Mouse (Mus musculus) megakaryocyte, embryonic 14.5 days (primary cell): ENCODE measurements at regions not wholly inside any gene's neighbourhood (a gene's known extent, or its start where the extent isn't known, plus 50 kb on each side); places are given as distances from the start of the nearest gene placed in this dataset.

ENCODE experiments used
- FLI1 ChIP-seq: IDR thresholded peaks from 2 replicates; pipeline ENCODE4 v1.6.1; 2012; ENCODE audit warnings: low read length, inconsistent platforms, mixed read lengths
- GATA1 ChIP-seq: IDR thresholded peaks from 3 replicates; pipeline ENCODE4 v1.6.1; 2012; ENCODE audit warnings: mixed read lengths, low read length, inconsistent platforms, borderline replicate concordance

GRCm38 (mm10) chr11:79877184-79877745, 84.9 kb downstream of the Utp6 start:
- TF ChIP-seq GATA1 (no peak), FLI1 (no peak)
